Mouse (Mus musculus): ENCODE data around the gene Myh6.

DNA sequence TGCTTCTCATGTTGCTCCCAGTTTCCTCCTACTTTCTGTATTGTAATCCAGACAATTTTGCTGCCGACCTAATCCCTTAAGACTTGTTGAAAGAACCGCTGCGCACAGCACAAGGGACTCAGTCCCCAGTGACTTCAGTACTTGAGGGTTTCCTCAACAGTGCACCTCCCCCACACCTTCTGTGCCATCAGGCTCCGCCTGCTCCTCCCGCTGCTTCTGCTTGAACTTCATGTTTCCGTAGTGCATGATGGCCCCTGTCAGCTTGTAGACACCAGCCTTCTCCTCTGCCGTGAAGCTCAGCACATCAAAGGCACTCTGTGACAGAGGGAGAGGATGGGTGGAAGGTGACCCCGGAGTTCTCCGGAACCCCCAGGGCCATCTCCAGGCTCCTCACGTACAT lies 6.0 kb downstream of the Myh6 start:
- TF ChIP-seq CTCF (IDR thresholded peaks at IDR 0.05; ENCODE audit: extremely low read depth, insufficient read depth, low read length) = no peak
- TF ChIP-seq POLR2A (IDR thresholded peaks at IDR 0.05; ENCODE audit: extremely low read depth, insufficient read depth, low read length) = no peak

All from cortical plate, adult 2 months (tissue).